Mouse (Mus musculus): ENCODE data around the gene Ltbp1. TPM values are rescaled to one million over a fixed set of nuclear protein-coding genes. Genes with fewer than 3 reads are reported as not detected.

The Ltbp1 gene
- polyA plus RNA-seq, 1 experiment from 2014 or later, result 8.5 TPM

GRCm38 (mm10) chr17:75094591-75094990 lies 89.2 kb downstream of the Ltbp1 start:
- H3K9ac ChIP-seq (ENCODE audit: low read depth, low read length), result no peak overlapping the region
- no peak overlapping the region for H3K27ac ChIP-seq (ENCODE audit: low read depth, low read length)
- TF ChIP-seq CTCF (IDR thresholded peaks at IDR 0.05; ENCODE audit: low read depth), result no peak
- no peak overlapping the region for H3K4me3 ChIP-seq (ENCODE audit: low read depth, low read length)
- no peak overlapping the region for H3K4me2 ChIP-seq (replicated peaks; ENCODE audit: low read depth)
- no peaks in the 10 kb centered on the region for H3K36me3 ChIP-seq (ENCODE audit: control insufficient read depth, insufficient read depth)
- no peak for ATAC-seq
- 90% methylated on average over 9 of the region's 9 CpGs for WGBS
- no peaks in the 10 kb centered on the region for H3K4me1 ChIP-seq (replicated peaks; ENCODE audit: control insufficient read depth, insufficient read depth, low read length)
- H3K9me3 ChIP-seq (ENCODE audit: control insufficient read depth), result no peaks in the 10 kb centered on the region
- no peaks in the 10 kb centered on the region for H3K27me3 ChIP-seq (replicated peaks; ENCODE audit: control insufficient read depth, insufficient read depth, low read length)

- H3K4me2 ChIP-seq (replicated peaks; ENCODE audit: low read depth), result no peak overlapping the region
- no peaks in the 10 kb centered on the region for H3K36me3 ChIP-seq (ENCODE audit: control insufficient read depth, insufficient read depth)
- no peak overlapping the region for H3K27ac ChIP-seq (ENCODE audit: low read depth, low read length)
- H3K4me1 ChIP-seq (replicated peaks; ENCODE audit: control insufficient read depth, insufficient read depth, low read length), result no peaks in the 10 kb centered on the region
- no peak for TF ChIP-seq CTCF (IDR thresholded peaks at IDR 0.05; ENCODE audit: low read depth)
- ATAC-seq, result no peak
- no peaks in the 10 kb centered on the region for H3K9me3 ChIP-seq (ENCODE audit: control insufficient read depth)
- no peak overlapping the region for H3K4me3 ChIP-seq (ENCODE audit: low read depth, low read length)
- no peaks in the 10 kb centered on the region for H3K27me3 ChIP-seq (replicated peaks; ENCODE audit: control insufficient read depth, insufficient read depth, low read length)
- H3K9ac ChIP-seq (ENCODE audit: low read depth, low read length), result no peak overlapping the region
- WGBS, result 79% methylated on average over 7 of the region's 7 CpGs
Observed at GRCm38 (mm10) chr17:75096727-75097126, 91.4 kb downstream of the Ltbp1 start.

- Histone ChIP-seq H3K27me3 (replicated peaks; ENCODE audit: control insufficient read depth, insufficient read depth, low read length) (no peaks in the 10 kb centered on the region), H3K4me2 (replicated peaks; ENCODE audit: low read depth) (no peak overlapping the region), H3K9ac (ENCODE audit: low read depth, low read length) (no peak overlapping the region), H3K4me3 (ENCODE audit: low read depth, low read length) (no peak overlapping the region), H3K27ac (ENCODE audit: low read depth, low read length) (no peak overlapping the region), H3K9me3 (ENCODE audit: control insufficient read depth) (no peaks in the 10 kb centered on the region), H3K36me3 (ENCODE audit: control insufficient read depth, insufficient read depth) (no peaks in the 10 kb centered on the region), H3K4me1 (replicated peaks; ENCODE audit: control insufficient read depth, insufficient read depth, low read length) (no peaks in the 10 kb centered on the region)
- no peak for TF ChIP-seq CTCF (IDR thresholded peaks at IDR 0.05; ENCODE audit: low read depth)
- WGBS, result 67% methylated on average over 3 of the region's 3 CpGs
- no peak for ATAC-seq
Observed at GRCm38 (mm10) chr17:75097367-75097766, 92.0 kb downstream of the Ltbp1 start.

- ATAC-seq, result no peak
- Histone ChIP-seq H3K4me2 (replicated peaks; ENCODE audit: low read depth) (no peak overlapping the region), H3K4me3 (ENCODE audit: low read depth, low read length) (no peak overlapping the region), H3K9me3 (ENCODE audit: control insufficient read depth) (no peaks in the 10 kb centered on the region), H3K9ac (ENCODE audit: low read depth, low read length) (no peak overlapping the region), H3K4me1 (replicated peaks; ENCODE audit: control insufficient read depth, insufficient read depth, low read length) (no peaks in the 10 kb centered on the region), H3K27me3 (replicated peaks; ENCODE audit: control insufficient read depth, insufficient read depth, low read length) (no peaks in the 10 kb centered on the region), H3K36me3 (ENCODE audit: control insufficient read depth, insufficient read depth) (no peaks in the 10 kb centered on the region), H3K27ac (ENCODE audit: low read depth, low read length) (no peak overlapping the region)
- TF ChIP-seq CTCF (IDR thresholded peaks at IDR 0.05; ENCODE audit: low read depth), result no peak
- WGBS, result 76% methylated on average over 4 of the region's 4 CpGs
Observed at GRCm38 (mm10) chr17:75101215-75101614, 95.8 kb downstream of the Ltbp1 start.

- Histone ChIP-seq H3K9me3 (ENCODE audit: control insufficient read depth) (no peaks in the 10 kb centered on the region), H3K4me3 (ENCODE audit: low read depth, low read length) (no peak overlapping the region), H3K9ac (ENCODE audit: low read depth, low read length) (no peak overlapping the region), H3K27ac (ENCODE audit: low read depth, low read length) (no peak overlapping the region), H3K27me3 (replicated peaks; ENCODE audit: control insufficient read depth, insufficient read depth, low read length) (no peaks in the 10 kb centered on the region), H3K4me1 (replicated peaks; ENCODE audit: control insufficient read depth, insufficient read depth, low read length) (no peaks in the 10 kb centered on the region), H3K36me3 (ENCODE audit: control insufficient read depth, insufficient read depth) (no peaks in the 10 kb centered on the region), H3K4me2 (replicated peaks; ENCODE audit: low read depth) (no peak overlapping the region)
- 88% methylated on average over 8 of the region's 8 CpGs for WGBS
- no peak for TF ChIP-seq CTCF (IDR thresholded peaks at IDR 0.05; ENCODE audit: low read depth)
- no peak for ATAC-seq
Observed at GRCm38 (mm10) chr17:75101994-75102393, 96.6 kb downstream of the Ltbp1 start.

- no peak for ATAC-seq
- H3K9ac ChIP-seq (ENCODE audit: low read depth, low read length), result no peak overlapping the region
- H3K4me3 ChIP-seq (ENCODE audit: low read depth, low read length), result no peak overlapping the region
- H3K27me3 ChIP-seq (replicated peaks; ENCODE audit: control insufficient read depth, insufficient read depth, low read length), result no peaks in the 10 kb centered on the region
- H3K9me3 ChIP-seq (ENCODE audit: control insufficient read depth), result no peaks in the 10 kb centered on the region
- no peak overlapping the region for H3K27ac ChIP-seq (ENCODE audit: low read depth, low read length)
- 84% methylated on average over 7 of the region's 7 CpGs for WGBS
- H3K4me1 ChIP-seq (replicated peaks; ENCODE audit: control insufficient read depth, insufficient read depth, low read length), result no peaks in the 10 kb centered on the region
- H3K36me3 ChIP-seq (ENCODE audit: control insufficient read depth, insufficient read depth), result no peaks in the 10 kb centered on the region
- TF ChIP-seq CTCF (IDR thresholded peaks at IDR 0.05; ENCODE audit: low read depth), result no peak
- no peak overlapping the region for H3K4me2 ChIP-seq (replicated peaks; ENCODE audit: low read depth)
Observed at GRCm38 (mm10) chr17:75107412-75107811, 102.0 kb downstream of the Ltbp1 start.

GRCm38 (mm10) chr17:75107879-75108278 lies 102.5 kb downstream of the Ltbp1 start:
- H3K36me3 ChIP-seq (ENCODE audit: control insufficient read depth, insufficient read depth), result no peaks in the 10 kb centered on the region
- H3K4me3 ChIP-seq (ENCODE audit: low read depth, low read length), result no peak overlapping the region
- 87% methylated on average over 5 of the region's 5 CpGs for WGBS
- TF ChIP-seq CTCF (IDR thresholded peaks at IDR 0.05; ENCODE audit: low read depth), result no peak
- no peaks in the 10 kb centered on the region for H3K4me1 ChIP-seq (replicated peaks; ENCODE audit: control insufficient read depth, insufficient read depth, low read length)
- no peak overlapping the region for H3K27ac ChIP-seq (ENCODE audit: low read depth, low read length)
- H3K4me2 ChIP-seq (replicated peaks; ENCODE audit: low read depth), result no peak overlapping the region
- no peaks in the 10 kb centered on the region for H3K9me3 ChIP-seq (ENCODE audit: control insufficient read depth)
- no peak overlapping the region for H3K9ac ChIP-seq (ENCODE audit: low read depth, low read length)
- no peaks in the 10 kb centered on the region for H3K27me3 ChIP-seq (replicated peaks; ENCODE audit: control insufficient read depth, insufficient read depth, low read length)
- ATAC-seq, result no peak
